Mouse (Mus musculus) neutrophil, adult 5-6 weeks (primary cell): ENCODE measurements around the gene 1600002K03Rik. TPM values are rescaled to one million over a fixed set of nuclear protein-coding genes. Genes with fewer than 3 reads are reported as not detected.

Source experiments
- ATAC-seq: fragments of 151-379, 151-347 bp; 2 replicates; pipeline ENCODE4 v1.8.0; 2017; ENCODE audit warnings: mild to moderate bottlenecking, moderate TSS enrichment; ENCODE audit not compliant: insufficient number of reproducible peaks, poor library complexity, low FRiP score, severe bottlenecking; ENCODE audit errors: extremely low read depth
- total RNA-seq: library from RNA; stranded (forward); fragments of 200-1000 nt; gene quantifications from 2 replicates; pipeline ENCODE4 v1.2.3, GENCODE M21; 2017

1600002K03Rik gene
- total RNA-seq, 1 experiment from 2014 or later = 14.2 TPM

GRCm38 (mm10) chr10:80151211-80152034 lies 21.3 kb upstream of the 1600002K03Rik start:
- peak; percentile 13 for ATAC-seq

DNA sequence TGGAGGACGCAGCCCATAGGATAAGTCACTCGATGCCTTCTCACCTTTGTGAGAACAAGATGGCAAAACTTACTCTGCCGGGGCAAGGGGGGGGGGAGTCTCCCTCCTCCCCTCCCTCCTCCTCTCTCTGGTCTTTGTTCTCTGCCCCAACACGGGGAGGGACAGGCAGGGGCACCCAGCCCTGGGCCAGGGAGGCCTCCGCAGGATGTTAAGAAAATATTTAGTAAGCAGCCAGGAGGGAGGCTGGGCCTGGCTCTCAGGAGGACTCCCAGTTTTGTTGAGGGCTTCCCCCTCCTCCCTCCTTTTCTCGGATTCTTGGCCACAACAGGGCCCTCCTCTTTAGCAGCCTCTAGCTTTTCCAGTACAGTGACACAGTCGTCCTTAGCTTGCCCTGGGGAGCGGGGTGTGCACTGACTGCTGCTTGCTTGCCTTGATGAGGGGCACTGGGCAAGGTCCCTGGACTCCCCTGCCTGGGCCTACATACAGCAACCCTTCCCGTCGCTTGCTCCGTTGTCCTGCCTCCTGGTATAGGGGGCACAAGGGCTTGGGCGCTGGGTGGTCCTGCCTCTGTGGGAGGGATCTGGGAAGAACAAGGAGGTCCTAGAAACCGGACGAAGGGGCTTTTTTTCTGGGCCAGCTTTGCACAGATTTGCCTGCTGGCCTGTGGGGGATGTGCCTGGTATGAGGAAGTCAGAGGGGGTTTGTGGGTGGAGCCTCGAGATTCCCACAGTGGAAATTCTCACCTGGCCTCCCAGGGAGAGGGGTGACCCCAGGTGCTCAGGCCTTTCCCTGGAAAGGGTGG lies 20.5 kb upstream of the 1600002K03Rik start:
- no peak for ATAC-seq

- ATAC-seq = no peak
Measured at GRCm38 (mm10) chr10:80152873-80153260, 19.9 kb upstream of the 1600002K03Rik start.

DNA sequence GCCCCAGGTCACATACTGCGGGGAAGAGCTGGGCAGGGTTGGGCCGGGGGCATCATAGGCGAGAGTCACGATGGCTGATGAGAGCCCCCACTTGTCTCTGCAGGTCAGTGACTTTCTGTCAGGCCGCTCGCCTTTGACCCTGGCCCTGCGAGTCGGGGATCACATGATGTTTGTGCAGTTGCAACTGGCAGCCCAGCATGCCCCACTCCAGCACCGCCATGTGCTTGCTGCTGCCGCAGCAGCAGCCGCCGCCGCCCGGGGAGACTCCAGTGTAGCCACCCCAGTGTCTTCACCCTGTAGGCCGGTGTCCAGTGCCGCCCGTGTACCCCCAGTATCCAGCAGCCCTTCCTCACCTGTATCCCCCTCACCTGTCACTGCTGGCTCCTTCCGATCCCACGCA lies 19.0 kb upstream of the 1600002K03Rik start:
- no peak for ATAC-seq

DNA sequence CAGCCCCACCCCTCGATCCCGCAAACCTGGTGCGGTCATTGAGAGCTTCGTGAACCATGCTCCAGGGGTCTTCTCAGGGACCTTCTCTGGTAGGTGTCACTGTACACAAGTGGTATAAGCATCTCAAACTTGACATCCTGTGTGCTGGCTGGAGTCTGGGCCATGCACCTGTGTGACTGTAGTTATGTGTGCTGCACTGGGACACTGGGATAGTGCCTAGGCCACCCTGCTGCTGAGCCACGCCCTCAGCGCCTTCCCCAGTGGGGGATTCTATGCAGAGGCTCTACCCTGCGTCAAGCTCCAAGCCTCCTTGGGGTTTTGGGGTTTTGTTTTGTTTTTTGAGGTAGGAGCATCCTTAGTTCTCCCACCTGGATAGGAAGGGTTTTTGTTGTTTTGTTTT lies 18.4 kb upstream of the 1600002K03Rik start:
- no peak for ATAC-seq

- ATAC-seq = no peak
Measured at GRCm38 (mm10) chr10:80155277-80155676, 17.5 kb upstream of the 1600002K03Rik start.

DNA sequence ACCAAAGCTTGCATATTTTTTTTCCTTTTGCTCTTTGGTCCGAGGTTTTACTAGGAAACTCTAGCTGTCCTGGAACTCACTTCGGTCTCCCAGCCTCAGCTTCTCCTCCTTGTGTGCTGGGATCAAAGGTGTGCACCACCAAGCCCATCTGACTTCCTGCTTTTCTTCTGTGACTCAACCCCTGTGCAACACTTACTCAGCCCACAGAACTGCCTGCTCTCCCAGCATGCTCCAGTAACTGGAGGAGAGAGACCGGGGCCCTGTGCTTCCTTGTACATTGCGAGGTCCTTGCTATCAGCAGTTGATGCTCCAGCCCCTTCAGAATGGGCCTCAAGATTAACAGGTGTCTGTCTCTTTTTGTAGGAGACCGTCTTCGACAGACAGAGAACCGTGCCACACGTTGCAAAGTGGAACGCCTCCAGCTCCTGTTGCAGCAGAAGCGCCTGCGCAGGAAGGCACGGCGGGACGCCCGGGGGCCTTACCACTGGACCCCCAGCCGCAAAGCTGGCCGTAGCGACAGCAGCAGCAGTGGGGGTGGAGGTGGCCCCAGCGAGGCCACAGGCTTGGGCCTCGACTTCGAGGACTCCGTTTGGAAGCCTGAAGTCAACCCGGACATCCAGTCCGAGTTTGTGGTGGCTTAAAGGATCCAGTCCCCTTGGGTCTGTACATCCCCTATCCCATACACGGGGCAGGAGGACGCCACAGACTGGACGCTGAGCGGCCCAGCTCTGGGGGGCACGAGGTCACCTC lies 16.6 kb upstream of the 1600002K03Rik start:
- ATAC-seq = no peak

DNA sequence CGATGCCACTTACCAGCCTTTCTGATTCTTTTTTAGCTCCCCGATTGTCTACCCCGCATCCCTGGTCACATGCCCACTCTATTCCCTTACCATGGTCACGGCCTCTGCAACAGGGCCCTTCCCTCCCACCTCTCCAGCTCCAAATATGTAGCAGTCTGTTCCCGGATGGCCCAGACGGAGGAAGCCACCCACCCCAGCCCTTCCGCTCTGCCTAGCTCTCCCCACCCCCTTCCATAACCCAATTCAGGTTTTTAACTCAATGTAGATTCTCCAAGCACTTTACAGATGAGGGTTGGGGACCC lies 16.0 kb upstream of the 1600002K03Rik start:
- no peak for ATAC-seq

DNA sequence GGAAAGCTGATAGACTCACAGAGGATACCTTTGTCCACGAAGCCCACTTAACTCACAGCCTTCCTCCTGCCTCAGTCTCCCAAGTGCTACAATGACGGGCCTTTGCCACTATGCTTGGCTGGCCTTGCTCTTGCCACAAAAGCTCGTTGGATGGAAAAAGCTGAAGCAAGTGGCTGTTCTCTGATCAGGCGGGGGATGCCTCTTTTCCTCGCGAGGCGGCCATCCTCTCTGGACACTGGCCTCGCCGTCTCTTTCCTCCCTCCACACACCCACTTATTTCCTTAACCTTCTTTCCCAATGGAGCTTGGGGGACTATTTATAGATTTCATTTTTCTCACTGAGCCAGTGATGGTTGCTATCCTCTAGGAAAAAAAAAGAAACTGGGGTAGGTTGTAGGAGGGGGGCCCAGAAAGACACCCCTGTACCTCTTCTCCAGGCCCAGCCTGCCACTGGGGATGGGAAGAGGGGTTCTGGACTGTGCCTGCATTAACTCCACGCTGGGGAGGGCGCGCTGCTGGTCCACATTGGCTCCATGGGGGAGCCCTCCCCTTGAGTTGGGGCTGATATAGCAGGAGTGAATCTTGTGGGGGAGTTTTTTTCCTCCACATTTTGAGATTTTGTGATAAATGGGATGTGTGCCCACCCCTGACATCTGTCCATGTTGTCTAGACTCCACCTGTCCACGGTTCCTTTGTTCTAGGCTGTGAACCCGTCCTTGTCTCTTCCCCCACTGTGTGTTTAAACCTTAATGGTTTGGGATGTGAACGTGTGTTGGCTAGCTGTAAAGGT lies 15.4 kb upstream of the 1600002K03Rik start:
- ATAC-seq = no peak

GRCm38 (mm10) chr10:80158307-80158986 lies 14.3 kb upstream of the 1600002K03Rik start:
- ATAC-seq = peak; percentile 10; the same call in 1 of the 2 replicates

DNA sequence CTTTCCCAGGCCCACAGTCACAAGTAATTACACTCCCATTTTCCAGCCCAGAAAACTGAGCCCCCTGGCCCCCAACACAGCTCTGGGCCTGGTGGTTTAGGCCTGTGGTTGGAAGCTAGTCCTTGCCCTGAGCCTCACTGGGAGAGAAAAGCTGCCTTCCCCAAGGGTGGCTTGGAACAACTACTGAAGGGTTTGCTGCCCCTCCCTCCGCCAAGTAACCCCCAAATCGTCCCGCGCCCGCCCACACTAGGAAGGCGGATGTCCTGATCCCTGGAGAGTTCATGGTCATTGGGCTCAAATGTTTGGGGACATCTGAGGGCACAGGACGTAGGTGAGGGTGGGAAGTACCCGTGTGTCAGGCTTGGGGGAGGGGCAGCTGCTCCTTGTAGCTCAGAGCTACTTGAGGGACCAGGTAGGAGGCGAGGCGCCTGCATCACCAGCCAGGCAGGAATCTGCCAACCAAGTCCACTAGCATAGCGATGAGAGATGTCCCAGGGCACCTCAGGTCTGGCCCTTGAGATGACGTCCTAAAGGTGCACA lies 13.7 kb upstream of the 1600002K03Rik start:
- ATAC-seq = no peak; the same call in 1 of the 2 replicates

DNA sequence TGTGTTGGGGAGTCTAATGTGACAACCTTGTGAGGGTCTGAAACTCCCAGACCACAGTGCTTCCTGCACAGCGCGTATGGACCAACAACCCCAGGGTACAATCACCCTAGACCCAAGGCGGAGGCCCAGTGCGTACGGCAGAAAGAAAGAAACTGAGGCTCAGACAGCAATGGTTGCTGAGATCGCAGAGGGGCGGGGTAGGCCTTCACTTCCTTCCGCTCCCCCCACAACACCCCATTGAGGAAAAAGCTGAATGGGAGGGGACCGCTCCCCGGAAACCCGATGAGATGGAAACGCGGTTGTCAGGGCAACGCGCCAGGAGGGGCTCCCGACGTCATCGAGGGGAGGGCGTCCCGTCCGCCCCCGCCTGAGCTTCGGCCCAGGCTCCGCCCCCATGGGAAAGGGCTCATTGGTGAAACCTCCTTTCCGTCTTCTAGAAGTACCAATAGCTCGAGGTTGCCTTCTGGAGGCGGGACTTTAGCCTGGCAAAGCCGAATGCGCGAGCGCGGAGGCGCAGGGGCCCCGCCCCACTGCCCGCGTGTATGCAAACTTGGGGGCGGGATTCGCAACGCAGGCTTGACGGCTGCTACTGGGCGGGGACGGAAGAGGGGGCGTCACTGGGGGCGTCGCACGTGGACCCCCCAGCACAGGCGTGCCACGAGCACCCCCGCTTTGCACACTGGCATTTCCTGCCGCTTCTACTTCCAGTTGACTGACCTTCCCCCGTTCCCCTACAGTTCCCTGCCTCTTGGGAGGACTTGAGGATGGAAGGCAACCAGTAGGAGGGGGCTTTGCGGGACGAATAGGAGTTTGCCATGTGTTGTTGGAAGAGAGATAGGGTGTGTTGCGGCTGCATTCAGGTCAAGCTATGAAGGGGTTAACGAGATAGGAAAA lies 12.9 kb upstream of the 1600002K03Rik start:
- ATAC-seq = peak; percentile 71

DNA sequence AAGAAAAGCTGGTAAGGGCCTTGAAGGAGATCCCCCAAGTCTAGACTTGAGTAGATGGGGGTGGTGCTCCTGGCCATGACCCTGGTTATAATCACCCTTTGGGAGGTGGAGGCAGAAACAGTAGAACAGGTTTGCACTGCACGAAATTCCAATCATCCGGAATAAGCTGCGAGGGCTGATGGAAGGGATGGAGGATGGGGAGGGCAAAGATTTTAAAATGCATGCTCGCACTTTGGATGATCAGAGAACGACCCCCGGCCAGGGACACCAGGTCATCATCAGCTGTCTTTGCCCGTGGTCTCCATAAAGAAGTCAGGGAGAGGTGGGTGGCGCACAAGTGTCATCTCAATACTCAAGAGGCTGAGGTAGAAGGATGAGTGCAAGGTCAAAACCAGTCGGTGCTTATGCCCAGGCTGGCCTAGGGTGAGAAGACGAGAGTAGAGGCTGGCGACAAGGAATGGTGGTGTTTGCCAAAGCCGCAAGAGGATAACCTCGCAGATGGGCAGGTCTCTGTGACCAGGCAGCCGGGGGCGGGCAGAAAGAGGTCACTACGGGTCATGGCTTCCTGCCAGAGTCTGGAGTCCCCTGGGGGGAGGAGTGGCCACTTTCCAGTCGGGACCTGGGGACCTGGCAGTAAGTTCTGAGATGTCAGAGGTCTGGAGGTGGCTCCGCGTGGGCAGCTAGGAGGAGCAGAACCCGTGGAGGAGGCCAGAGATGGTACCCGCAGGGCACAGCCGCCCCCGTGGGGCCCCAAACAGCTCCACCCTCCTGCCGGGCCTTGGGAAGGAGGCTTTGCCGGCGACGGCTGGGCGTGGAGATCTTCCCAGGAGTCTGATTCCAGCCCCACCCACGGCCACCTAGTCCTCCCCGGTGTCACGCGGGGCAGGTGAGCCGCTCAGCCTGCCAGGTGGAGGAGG lies 12.0 kb upstream of the 1600002K03Rik start:
- no peak; the same call in 1 of the 2 replicates for ATAC-seq

GRCm38 (mm10) chr10:80161522-80162242 lies 11.1 kb upstream of the 1600002K03Rik start:
- ATAC-seq = no peak

DNA sequence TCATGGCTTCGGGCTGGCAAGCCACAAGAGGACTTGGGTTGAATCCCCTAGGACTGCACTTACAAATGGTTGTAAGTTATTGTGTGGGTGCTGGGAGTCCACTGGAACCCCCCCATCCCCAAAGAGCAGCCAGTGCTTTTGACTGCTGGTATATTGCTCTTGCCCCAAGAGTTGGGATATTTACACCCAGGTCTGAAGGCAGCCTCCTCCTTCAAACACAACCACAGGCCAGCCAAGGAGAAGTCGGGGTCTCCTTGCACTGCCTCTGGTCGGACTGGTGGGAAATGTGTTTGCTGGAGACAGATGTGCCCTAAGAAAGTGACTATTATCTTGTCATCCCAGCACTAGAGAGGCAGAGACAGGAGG lies 10.5 kb upstream of the 1600002K03Rik start:
- no peak for ATAC-seq
